In the genomic region with DNA sequence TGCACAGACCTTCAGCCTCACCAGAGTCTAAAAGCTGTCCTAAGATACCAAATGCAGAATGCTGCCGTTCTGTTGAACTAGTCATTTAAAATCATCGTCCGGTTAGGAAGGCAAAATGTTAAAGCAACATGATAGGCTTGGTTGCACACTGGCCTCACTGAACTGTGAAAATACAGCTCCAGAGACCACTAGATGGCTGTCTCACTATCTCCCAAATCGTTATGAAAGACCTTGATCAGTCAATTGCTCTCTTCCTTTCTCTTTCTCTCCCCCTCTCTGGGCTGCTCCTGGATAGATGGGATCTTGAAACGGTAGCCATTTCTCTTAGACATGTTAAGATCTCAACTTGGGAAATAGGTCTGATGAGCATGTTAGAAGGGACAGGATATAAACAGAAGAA, we compare ENCODE assay signal across 9 mouse cellular contexts.
DNase-seq lines count a peak whose midpoint lies in the region; ATAC-seq lines count a peak whose summit lies in the region.
"Had no signal": no experiment of that assay in that cellular context is flagged by ENCODE, and none has a peak within 500 bp of the region (broad histone marks: within the 10 kb centered on the region; RNA-seq: fewer than 3 reads in every experiment).

No protein-coding gene starts in this region.

- no peaks in the 10 kb centered on the region for H3K36me3 ChIP-seq in kidney, embryonic 14.5 days (ENCODE audit: control insufficient read depth, insufficient read depth, low read length)
- no peaks in the 10 kb centered on the region for H3K36me3 ChIP-seq in limb, embryonic 10.5 days
- H3K36me3 ChIP-seq: liver, embryonic 13.5 days had no signal

- no peak overlapping the region for H3K27ac ChIP-seq in kidney, embryonic 14.5 days (ENCODE audit: low read depth, low read length)
- H3K27ac ChIP-seq in limb, embryonic 10.5 days = no peak overlapping the region
- H3K27ac ChIP-seq: liver, embryonic 13.5 days had no signal

- peak; percentile 95 for ATAC-seq in frontal cortex, adult (ENCODE audit: low TSS enrichment)
- peak; percentile 55; the same call in 1 of the 2 replicates for ATAC-seq in kidney, embryonic 14.5 days (ENCODE audit: low FRiP score, low TSS enrichment)

- H3K4me2 ChIP-seq in kidney, embryonic 14.5 days (replicated peaks; ENCODE audit: low read depth, low read length) = no peak overlapping the region
- H3K4me2 ChIP-seq: liver, embryonic 13.5 days had no signal

- no peaks in the 10 kb centered on the region for H3K9me3 ChIP-seq in kidney, embryonic 14.5 days (ENCODE audit: control insufficient read depth, low read length)
- H3K9me3 ChIP-seq in limb, embryonic 10.5 days (replicated peaks) = no peaks in the 10 kb centered on the region
- H3K9me3 ChIP-seq: liver, embryonic 13.5 days had no signal

- no peak overlapping the region for H3K4me3 ChIP-seq in kidney, embryonic 14.5 days (ENCODE audit: low read length)
- no peak overlapping the region for H3K4me3 ChIP-seq in limb, embryonic 10.5 days
- H3K4me3 ChIP-seq: liver, embryonic 13.5 days had no signal

- H3K9ac ChIP-seq in kidney, embryonic 14.5 days (ENCODE audit: low read depth, low read length) = no peak overlapping the region
- H3K9ac ChIP-seq: liver, embryonic 13.5 days had no signal

- no peaks in the 10 kb centered on the region for H3K4me1 ChIP-seq in kidney, embryonic 14.5 days (ENCODE audit: control insufficient read depth, insufficient read depth, low read length)
- no peaks in the 10 kb centered on the region for H3K4me1 ChIP-seq in limb, embryonic 10.5 days
- H3K4me1 ChIP-seq: liver, embryonic 13.5 days had no signal

- 23% methylated on average over 5 of the region's 5 CpGs for WGBS in kidney, embryonic 14.5 days
- 76% methylated on average over 5 of the region's 5 CpGs for WGBS in limb, embryonic 10.5 days

- H3K27me3 ChIP-seq in kidney, embryonic 14.5 days (ENCODE audit: control insufficient read depth, insufficient read depth, low read length) = no peaks in the 10 kb centered on the region
- H3K27me3 ChIP-seq in limb, embryonic 10.5 days (ENCODE audit: low read depth, poor library complexity, severe bottlenecking) = no peaks in the 10 kb centered on the region
- H3K27me3 ChIP-seq: liver, embryonic 13.5 days had no signal

- no peak for DNase-seq in frontal cortex, postnatal 10 days (ENCODE audit: low spot score in 2 of 2)
- peak; percentile 21 for DNase-seq in lung, postnatal 36 days
- no peak for DNase-seq in lung, postnatal 14 days
- peak; percentile 43 for DNase-seq in retina, postnatal 1 day
- no peak for DNase-seq in limb, embryonic 10.5 days (ENCODE audit: low spot score)
- no peak for DNase-seq in ovary, adult 18-20 months (ENCODE audit: low spot score)
- DNase-seq: liver, embryonic 13.5 days had no signal

Comparison
In these comparisons a context has a peak if more than half of its experiments do, and no peak if none do; other contexts are left out.
1. DNase-seq: peak in lung, postnatal 36 days (single experiment) and retina, postnatal 1 day (single experiment); none in frontal cortex, postnatal 10 days (0 of 2), lung, postnatal 14 days (single experiment), limb, embryonic 10.5 days (single experiment) and ovary, adult 18-20 months (single experiment).